Mouse (Mus musculus): ENCODE measurements at regions not wholly inside any gene's neighbourhood (a gene's known extent, or its start where the extent isn't known, plus 50 kb on each side); places are given as distances from the start of the nearest gene placed in this dataset.

- Histone ChIP-seq H3K4me1 (ENCODE audit: control insufficient read depth, insufficient read depth, insufficient read length, low read length) (no peaks in the 10 kb centered on the region), H3K4me3 (ENCODE audit: insufficient read depth, low read depth, low read length) (no peak overlapping the region), H3K27ac (replicated peaks; ENCODE audit: low read depth, low read length) (no peak overlapping the region)
These were observed 648.8 kb downstream of the Slc4a3 start for GRCm38 (mm10) chr1:76194844-76195243.

- no peak overlapping the region for H3K27ac ChIP-seq (replicated peaks; ENCODE audit: low read depth, low read length)
- no peak overlapping the region for H3K4me3 ChIP-seq (ENCODE audit: insufficient read depth, low read depth, low read length)
- H3K4me1 ChIP-seq (ENCODE audit: control insufficient read depth, insufficient read depth, insufficient read length, low read length): no peaks in the 10 kb centered on the region
These were observed 651.6 kb downstream of the Slc4a3 start for GRCm38 (mm10) chr1:76197651-76198050.

- H3K4me3 ChIP-seq (ENCODE audit: insufficient read depth, low read depth, low read length): no peak overlapping the region
- no peak overlapping the region for H3K27ac ChIP-seq (replicated peaks; ENCODE audit: low read depth, low read length)
- H3K4me1 ChIP-seq (ENCODE audit: control insufficient read depth, insufficient read depth, insufficient read length, low read length): no peaks in the 10 kb centered on the region
These were observed 654.8 kb downstream of the Slc4a3 start for GRCm38 (mm10) chr1:76200906-76201305.

GRCm38 (mm10) chr1:76212486-76212885, 666.4 kb downstream of the Slc4a3 start:
- Histone ChIP-seq H3K4me1 (ENCODE audit: control insufficient read depth, insufficient read depth, insufficient read length, low read length) (no peaks in the 10 kb centered on the region), H3K27ac (replicated peaks; ENCODE audit: low read depth, low read length) (no peak overlapping the region), H3K4me3 (ENCODE audit: insufficient read depth, low read depth, low read length) (no peak overlapping the region)

DNA sequence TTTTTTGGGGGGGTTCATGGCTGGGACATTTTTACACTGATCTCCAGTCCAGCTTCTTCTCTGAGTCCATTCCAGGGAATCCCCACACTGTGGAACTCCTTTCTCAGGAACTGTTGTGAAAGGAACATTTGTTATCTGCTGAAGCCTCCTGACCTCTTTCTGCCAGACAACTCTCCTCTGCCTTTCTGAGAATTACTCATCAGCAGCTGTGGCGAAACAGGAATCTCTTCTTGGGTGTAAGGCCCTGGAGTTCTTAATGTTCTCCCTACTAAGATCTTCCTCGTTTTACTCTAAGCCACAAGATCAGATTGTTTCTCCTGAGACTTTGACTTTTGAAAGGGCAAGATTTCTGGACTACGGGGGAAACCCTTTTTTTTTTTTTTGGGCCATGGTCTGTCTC, 698.7 kb downstream of the Slc4a3 start:
- H3K27ac ChIP-seq (replicated peaks; ENCODE audit: low read depth, low read length): no peak overlapping the region
- H3K4me3 ChIP-seq (ENCODE audit: insufficient read depth, low read depth, low read length): no peak overlapping the region
- no peaks in the 10 kb centered on the region for H3K4me1 ChIP-seq (ENCODE audit: control insufficient read depth, insufficient read depth, insufficient read length, low read length)

DNA sequence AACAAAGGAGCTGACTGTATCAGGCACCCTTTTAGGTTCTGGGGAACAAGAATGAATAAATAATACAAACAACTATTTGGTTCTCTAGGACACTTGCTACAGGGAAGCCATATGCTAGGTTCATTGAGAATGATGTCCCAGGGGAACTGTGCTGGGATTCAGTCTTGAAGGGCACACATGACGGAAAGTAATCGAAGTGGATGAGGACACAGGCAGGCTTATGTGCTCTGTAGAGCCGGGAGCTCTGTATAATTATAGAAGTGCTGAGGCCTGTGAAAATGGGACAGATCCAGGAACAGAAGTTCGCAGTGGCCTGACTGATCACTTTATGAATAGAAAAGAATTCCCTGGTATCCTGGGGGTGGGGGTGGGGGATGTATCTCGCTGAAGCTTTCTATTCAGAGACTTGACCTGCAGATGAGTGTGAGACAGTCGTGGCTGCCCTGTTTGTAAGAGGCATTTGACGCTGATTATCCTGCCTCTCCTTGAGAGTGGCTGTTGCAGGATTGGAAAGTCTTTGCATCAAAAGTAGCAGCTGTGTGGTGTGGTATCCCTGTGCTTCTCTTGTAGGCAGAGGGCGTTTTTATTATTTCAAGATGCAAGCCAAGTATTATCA, 700.2 kb downstream of the Slc4a3 start:
- no peaks in the 10 kb centered on the region for H3K4me1 ChIP-seq (ENCODE audit: control insufficient read depth, insufficient read depth, insufficient read length, low read length)
- H3K27ac ChIP-seq (replicated peaks; ENCODE audit: low read depth, low read length): no peak overlapping the region
- no peak overlapping the region for H3K4me3 ChIP-seq (ENCODE audit: insufficient read depth, low read depth, low read length)

DNA sequence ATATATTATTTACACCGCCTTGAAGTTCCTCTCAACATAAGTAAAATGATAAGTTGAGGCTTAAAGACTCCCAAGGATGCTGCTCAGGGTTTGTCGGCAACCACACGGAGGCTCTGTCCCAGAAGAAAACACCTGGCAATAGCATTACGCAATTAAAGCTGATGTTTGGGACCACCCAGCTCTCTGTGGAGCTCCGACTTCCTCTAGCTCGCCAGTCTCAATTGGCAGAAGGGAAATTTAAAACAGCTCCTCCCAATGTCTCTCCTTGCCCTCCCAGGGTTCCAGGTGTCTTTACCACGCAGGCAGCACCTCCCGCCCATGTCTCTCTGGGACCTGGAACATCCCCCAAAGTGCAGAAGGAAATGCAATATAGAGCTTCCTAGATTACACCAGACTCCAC, 701.1 kb downstream of the Slc4a3 start:
- Histone ChIP-seq H3K4me1 (ENCODE audit: control insufficient read depth, insufficient read depth, insufficient read length, low read length) (no peaks in the 10 kb centered on the region), H3K27ac (replicated peaks; ENCODE audit: low read depth, low read length) (no peak overlapping the region), H3K4me3 (ENCODE audit: insufficient read depth, low read depth, low read length) (no peak overlapping the region)

DNA sequence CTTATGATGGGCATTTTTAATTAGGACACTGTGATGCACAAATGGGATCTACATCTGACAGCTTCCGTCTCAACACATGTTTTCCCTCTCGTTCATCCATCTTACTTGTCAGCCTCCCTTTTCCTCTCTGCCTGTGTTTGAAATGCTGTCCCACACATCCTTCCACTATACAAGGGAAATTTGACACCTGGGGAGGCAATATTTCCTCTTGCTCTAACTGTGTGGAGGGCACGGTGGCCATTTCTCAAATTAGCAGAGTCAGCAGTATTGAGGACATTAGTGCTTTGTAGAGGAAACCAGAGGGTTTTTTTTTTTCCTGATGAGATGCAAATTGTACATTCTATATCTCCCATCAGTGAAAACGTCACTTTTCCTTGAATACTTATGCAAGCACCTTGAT, 712.2 kb downstream of the Slc4a3 start:
- Histone ChIP-seq H3K4me1 (ENCODE audit: control insufficient read depth, insufficient read depth, insufficient read length, low read length) (no peaks in the 10 kb centered on the region), H3K4me3 (ENCODE audit: insufficient read depth, low read depth, low read length) (no peak overlapping the region), H3K27ac (replicated peaks; ENCODE audit: low read depth, low read length) (no peak overlapping the region)

GRCm38 (mm10) chr1:76276148-76276547, 730.1 kb downstream of the Slc4a3 start:
- Histone ChIP-seq H3K4me3 (ENCODE audit: insufficient read depth, low read depth, low read length) (no peak overlapping the region), H3K4me1 (ENCODE audit: control insufficient read depth, insufficient read depth, insufficient read length, low read length) (no peaks in the 10 kb centered on the region), H3K27ac (replicated peaks; ENCODE audit: low read depth, low read length) (no peak overlapping the region)

- Histone ChIP-seq H3K4me1 (ENCODE audit: control insufficient read depth, insufficient read depth, insufficient read length, low read length) (no peaks in the 10 kb centered on the region), H3K4me3 (ENCODE audit: insufficient read depth, low read depth, low read length) (no peak overlapping the region)
These were observed 730.6 kb downstream of the Slc4a3 start for GRCm38 (mm10) chr1:76276624-76277023.

GRCm38 (mm10) chr1:76283322-76283721, 737.3 kb downstream of the Slc4a3 start:
- Histone ChIP-seq H3K4me1 (ENCODE audit: control insufficient read depth, insufficient read depth, insufficient read length, low read length) (no peaks in the 10 kb centered on the region), H3K4me3 (ENCODE audit: insufficient read depth, low read depth, low read length) (no peak overlapping the region), H3K27ac (replicated peaks; ENCODE audit: low read depth, low read length) (no peak overlapping the region)

More at GRCm38 (mm10) chr1:76276624-76277023, 730.6 kb downstream of the Slc4a3 start:
- no peak overlapping the region for H3K27ac ChIP-seq (replicated peaks; ENCODE audit: low read depth, low read length)

GRCm38 (mm10) chr1:76322943-76323559, 777.0 kb downstream of the Slc4a3 start:
- H3K4me1 ChIP-seq (ENCODE audit: control insufficient read depth, insufficient read depth, insufficient read length, low read length): no peaks in the 10 kb centered on the region
- no peak overlapping the region for H3K4me3 ChIP-seq (ENCODE audit: insufficient read depth, low read depth, low read length)
- H3K27ac ChIP-seq (replicated peaks; ENCODE audit: low read depth, low read length): no peak overlapping the region

DNA sequence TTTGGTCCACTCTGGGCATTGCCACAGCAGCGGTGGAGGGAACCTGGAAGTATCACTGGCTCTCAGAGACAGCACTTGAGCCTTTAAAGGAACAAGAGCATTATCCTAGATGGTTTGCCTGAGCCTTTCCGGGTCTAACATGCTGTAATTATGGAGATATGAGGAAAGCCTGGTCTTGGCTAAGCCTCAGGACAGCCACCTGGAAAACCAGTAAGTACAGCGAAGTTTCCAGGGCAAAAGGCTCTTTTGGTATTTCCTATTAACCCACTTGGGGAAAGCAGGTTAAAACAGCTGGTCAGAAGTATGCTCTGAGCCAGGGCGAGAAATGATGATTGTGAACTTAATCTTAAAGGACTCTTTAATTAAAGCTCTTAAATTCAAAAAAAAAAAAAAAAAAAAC, 777.5 kb downstream of the Slc4a3 start:
- Histone ChIP-seq H3K4me1 (ENCODE audit: control insufficient read depth, insufficient read depth, insufficient read length, low read length) (no peaks in the 10 kb centered on the region), H3K4me3 (ENCODE audit: insufficient read depth, low read depth, low read length) (no peak overlapping the region), H3K27ac (replicated peaks; ENCODE audit: low read depth, low read length) (no peak overlapping the region)

DNA sequence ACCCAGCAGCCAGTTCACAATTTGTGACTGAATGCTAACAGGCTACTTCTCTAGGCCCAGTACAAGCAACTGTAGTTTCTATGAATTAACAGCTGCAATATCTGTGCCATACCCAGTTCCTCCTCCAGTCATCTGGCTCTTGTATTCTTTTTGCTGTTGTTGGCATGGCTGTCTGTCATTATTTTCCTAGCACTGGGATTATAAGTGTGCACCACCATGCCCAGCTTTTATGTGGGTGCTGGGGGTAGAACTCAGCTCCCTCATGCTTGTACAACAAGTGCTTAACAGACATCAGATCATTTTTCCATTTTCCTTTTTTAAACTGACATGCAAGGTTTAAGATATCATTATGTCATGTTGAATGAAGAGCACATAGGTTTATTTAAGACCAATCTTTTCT, 789.9 kb downstream of the Slc4a3 start:
- Histone ChIP-seq H3K27ac (replicated peaks; ENCODE audit: low read depth, low read length) (no peak overlapping the region), H3K4me3 (ENCODE audit: insufficient read depth, low read depth, low read length) (no peak overlapping the region)

GRCm38 (mm10) chr1:76362106-76362505, 816.0 kb downstream of the Slc4a3 start:
- no peaks in the 10 kb centered on the region for H3K4me1 ChIP-seq (ENCODE audit: control insufficient read depth, insufficient read depth, insufficient read length, low read length)
- H3K27ac ChIP-seq (replicated peaks; ENCODE audit: low read depth, low read length): no peak overlapping the region

More for the DNA sequence above, 789.9 kb downstream of the Slc4a3 start:
- H3K4me1 ChIP-seq (ENCODE audit: control insufficient read depth, insufficient read depth, insufficient read length, low read length): no peaks in the 10 kb centered on the region

DNA sequence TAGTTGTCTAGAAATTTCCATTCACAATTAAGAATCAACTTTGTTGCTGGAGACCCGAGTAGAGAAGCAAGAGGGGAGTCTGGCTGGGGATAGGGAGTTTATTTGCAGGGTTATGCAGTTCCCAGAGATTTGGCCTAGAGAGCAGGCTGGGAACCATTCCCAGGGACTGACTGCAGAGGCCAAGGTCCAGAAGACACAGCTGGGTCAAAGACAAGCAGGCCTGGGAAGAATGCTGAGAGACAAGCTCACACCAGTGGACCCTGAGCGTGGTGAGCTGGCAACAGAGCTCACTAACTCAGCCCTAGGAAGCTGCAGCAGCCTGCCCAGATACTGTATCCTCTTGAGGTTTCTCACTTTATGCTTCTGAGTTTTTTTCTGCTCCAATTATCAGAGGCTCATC, 827.9 kb downstream of the Slc4a3 start:
- Histone ChIP-seq H3K27ac (replicated peaks; ENCODE audit: low read depth, low read length) (no peak overlapping the region), H3K4me1 (ENCODE audit: control insufficient read depth, insufficient read depth, insufficient read length, low read length) (no peaks in the 10 kb centered on the region), H3K4me3 (ENCODE audit: insufficient read depth, low read depth, low read length) (no peak overlapping the region)

More at GRCm38 (mm10) chr1:76362106-76362505, 816.0 kb downstream of the Slc4a3 start:
- no peak overlapping the region for H3K4me3 ChIP-seq (ENCODE audit: insufficient read depth, low read depth, low read length)

Data from brown adipose tissue, adult 24 weeks (tissue).